Mouse (Mus musculus) naive thymus-derived CD4-positive, alpha-beta T cell, adult 2 months (primary cell): ENCODE data around the gene C2cd5.
"Not testable (repeated sequence)": the region's sequence is repeated elsewhere in the genome, so short reads cannot be mapped to it uniquely, and the experiment has no call there.

Experiments
- DNase-seq: peaks from one replicate; pipeline ENCODE4 v3.0.0-alpha.2; 2011; ENCODE audit warnings: low read depth

C2cd5 gene

GRCm38 (mm10) chr6:143099681-143100382 lies at the start of gene C2cd5:
TSS of gene C2cd5 (minus strand) at chr6:143100141.
- DNase-seq: peak; percentile 96

- no peak for DNase-seq
Measured at GRCm38 (mm10) chr6:143148868-143149267, 48.9 kb upstream of the C2cd5 start.

GRCm38 (mm10) chr6:143146756-143147155 lies 46.8 kb upstream of the C2cd5 start:
- DNase-seq: peak; percentile 64

GRCm38 (mm10) chr6:143145051-143145450 lies 45.1 kb upstream of the C2cd5 start:
- DNase-seq: no peak

GRCm38 (mm10) chr6:143144556-143144955 lies 44.6 kb upstream of the C2cd5 start:
- DNase-seq: no peak

- no peak for DNase-seq
Measured at GRCm38 (mm10) chr6:143143775-143144273, 43.9 kb upstream of the C2cd5 start.

- DNase-seq: no peak
Measured at GRCm38 (mm10) chr6:143143321-143143720, 43.4 kb upstream of the C2cd5 start.

- no peak for DNase-seq
Measured at GRCm38 (mm10) chr6:143142861-143143260, 42.9 kb upstream of the C2cd5 start.

- not testable (repeated sequence) for DNase-seq
Measured at GRCm38 (mm10) chr6:143141624-143142592, 42.0 kb upstream of the C2cd5 start.

GRCm38 (mm10) chr6:143140884-143141283 lies 40.9 kb upstream of the C2cd5 start:
- no peak for DNase-seq

GRCm38 (mm10) chr6:143139417-143139816 lies 39.5 kb upstream of the C2cd5 start:
- DNase-seq: no peak

- DNase-seq: no peak
Measured at GRCm38 (mm10) chr6:143137341-143137740, 37.4 kb upstream of the C2cd5 start.

GRCm38 (mm10) chr6:143136688-143137087 lies 36.7 kb upstream of the C2cd5 start:
- DNase-seq: no peak

- DNase-seq: no peak
Measured at GRCm38 (mm10) chr6:143135097-143135496, 35.2 kb upstream of the C2cd5 start.

- no peak for DNase-seq
Measured at GRCm38 (mm10) chr6:143133150-143133549, 33.2 kb upstream of the C2cd5 start.

GRCm38 (mm10) chr6:143131895-143132652 lies 32.1 kb upstream of the C2cd5 start:
- peak; percentile 26 for DNase-seq

GRCm38 (mm10) chr6:143130411-143130810 lies 30.5 kb upstream of the C2cd5 start:
- no peak for DNase-seq

- no peak for DNase-seq
Measured at GRCm38 (mm10) chr6:143129952-143130351, 30.0 kb upstream of the C2cd5 start.

GRCm38 (mm10) chr6:143129466-143129865 lies 29.5 kb upstream of the C2cd5 start:
- DNase-seq: no peak

- DNase-seq: no peak
Measured at GRCm38 (mm10) chr6:143125721-143126120, 25.8 kb upstream of the C2cd5 start.

GRCm38 (mm10) chr6:143119325-143119724 lies 19.4 kb upstream of the C2cd5 start:
- no peak for DNase-seq

- DNase-seq: no peak
Measured at GRCm38 (mm10) chr6:143116779-143117178, 16.8 kb upstream of the C2cd5 start.
